Mouse (Mus musculus) layer of hippocampus, adult 9-10 months (tissue): ENCODE data around the gene Gpam.
"Not testable (repeated sequence)": the region's sequence is repeated elsewhere in the genome, so short reads cannot be mapped to it uniquely, and the experiment has no call there.

ENCODE experiments used
- DNase-seq: peaks from one replicate; pipeline ENCODE4 v3.0.0; 2022; ENCODE audit warnings: low spot score

Gpam gene

GRCm38 (mm10) chr19:55127072-55127718, at the start of gene Gpam:
Gene Gpam, minus strand, starts transcription at chr19:55127238.
- no peak for DNase-seq

- DNase-seq = no peak
Measured at GRCm38 (mm10) chr19:55171585-55171984, 44.5 kb upstream of the Gpam start.

GRCm38 (mm10) chr19:55170399-55170798, 43.4 kb upstream of the Gpam start:
- DNase-seq = no peak

GRCm38 (mm10) chr19:55169236-55169729, 42.2 kb upstream of the Gpam start:
- not testable (repeated sequence) for DNase-seq

GRCm38 (mm10) chr19:55168360-55168759, 41.3 kb upstream of the Gpam start:
- DNase-seq = no peak

- DNase-seq = no peak
Measured at GRCm38 (mm10) chr19:55167741-55168140, 40.7 kb upstream of the Gpam start.

- DNase-seq = no peak
Measured at GRCm38 (mm10) chr19:55166741-55167140, 39.7 kb upstream of the Gpam start.

GRCm38 (mm10) chr19:55165954-55166353, 38.9 kb upstream of the Gpam start:
- no peak for DNase-seq

- DNase-seq = no peak
Measured at GRCm38 (mm10) chr19:55165183-55165865, 38.3 kb upstream of the Gpam start.

GRCm38 (mm10) chr19:55164162-55164561, 37.1 kb upstream of the Gpam start:
- no peak for DNase-seq

GRCm38 (mm10) chr19:55162271-55162670, 35.2 kb upstream of the Gpam start:
- no peak for DNase-seq

- DNase-seq = no peak
Measured at GRCm38 (mm10) chr19:55159826-55160225, 32.8 kb upstream of the Gpam start.

GRCm38 (mm10) chr19:55158606-55159005, 31.6 kb upstream of the Gpam start:
- DNase-seq = no peak

GRCm38 (mm10) chr19:55157029-55157428, 30.0 kb upstream of the Gpam start:
- no peak for DNase-seq

GRCm38 (mm10) chr19:55152983-55153382, 25.9 kb upstream of the Gpam start:
- no peak for DNase-seq

- not testable (repeated sequence) for DNase-seq
Measured at GRCm38 (mm10) chr19:55152274-55152673, 25.2 kb upstream of the Gpam start.

- no peak for DNase-seq
Measured at GRCm38 (mm10) chr19:55149646-55150045, 22.6 kb upstream of the Gpam start.

GRCm38 (mm10) chr19:55148109-55148508, 21.1 kb upstream of the Gpam start:
- no peak for DNase-seq

- no peak for DNase-seq
Measured at GRCm38 (mm10) chr19:55147568-55147967, 20.5 kb upstream of the Gpam start.

GRCm38 (mm10) chr19:55145136-55145535, 18.1 kb upstream of the Gpam start:
- no peak for DNase-seq

GRCm38 (mm10) chr19:55144691-55145090, 17.7 kb upstream of the Gpam start:
- no peak for DNase-seq

- no peak for DNase-seq
Measured at GRCm38 (mm10) chr19:55143391-55144300, 16.6 kb upstream of the Gpam start.

GRCm38 (mm10) chr19:55139301-55139700, 12.3 kb upstream of the Gpam start:
- no peak for DNase-seq
